Mouse (Mus musculus) cerebellum, adult (tissue): ENCODE measurements at regions not wholly inside any gene's neighbourhood (a gene's known extent, or its start where the extent isn't known, plus 50 kb on each side); places are given as distances from the start of the nearest gene placed in this dataset.

Source experiments
- ATAC-seq: cut with Nextera tagmentation; 2 replicates; pipeline ENCODE4 v1.9.2; 2017; ENCODE audit warnings: mild to moderate bottlenecking, moderate library complexity, mixed read lengths; ENCODE audit not compliant: insufficient number of reproducible peaks, low FRiP score, low TSS enrichment

- ATAC-seq, result no peak
Measured at GRCm38 (mm10) chr6:106876690-106877089, 76.8 kb upstream of the Crbn start.

- ATAC-seq, result no peak
Measured at GRCm38 (mm10) chr6:106891879-106892638, 92.2 kb upstream of the Crbn start.

GRCm38 (mm10) chr6:106892639-106892934 lies 92.7 kb upstream of the Crbn start:
- no peak for ATAC-seq

GRCm38 (mm10) chr6:106903953-106904683 lies 104.2 kb upstream of the Crbn start:
- ATAC-seq, result no peak

- no peak for ATAC-seq
Measured at GRCm38 (mm10) chr6:106915121-106915520, 115.2 kb upstream of the Crbn start.

GRCm38 (mm10) chr6:106916683-106917289 lies 116.9 kb upstream of the Crbn start:
- ATAC-seq, result no peak

- peak; percentile 96 for ATAC-seq
Measured at GRCm38 (mm10) chr6:106920951-106921350, 121.1 kb upstream of the Crbn start.

GRCm38 (mm10) chr6:106925486-106925885 lies 125.6 kb upstream of the Crbn start:
- ATAC-seq, result no peak

- ATAC-seq, result no peak
Measured at GRCm38 (mm10) chr6:106933584-106933983, 133.7 kb upstream of the Crbn start.

- ATAC-seq, result no peak
Measured at GRCm38 (mm10) chr6:106946227-106946927, 146.5 kb upstream of the Crbn start.

- no peak; the same call in 1 of the 2 replicates for ATAC-seq
Measured at GRCm38 (mm10) chr6:106950909-106951308, 151.0 kb upstream of the Crbn start.

GRCm38 (mm10) chr6:106961320-106961719 lies 161.4 kb upstream of the Crbn start:
- no peak for ATAC-seq

GRCm38 (mm10) chr6:106964337-106964736 lies 164.5 kb upstream of the Crbn start:
- peak; percentile 62; the same call in 1 of the 2 replicates for ATAC-seq

- ATAC-seq, result no peak
Measured at GRCm38 (mm10) chr6:106975439-106975838, 175.6 kb upstream of the Crbn start.

- no peak for ATAC-seq
Measured at GRCm38 (mm10) chr6:106978721-106979120, 178.8 kb upstream of the Crbn start.

GRCm38 (mm10) chr6:106979755-106980154 lies 179.9 kb upstream of the Crbn start:
- ATAC-seq, result no peak

- ATAC-seq, result no peak
Measured at GRCm38 (mm10) chr6:106980188-106980587, 180.3 kb upstream of the Crbn start.

- no peak for ATAC-seq
Measured at GRCm38 (mm10) chr6:106981232-106981631, 181.4 kb upstream of the Crbn start.

- no peak for ATAC-seq
Measured at GRCm38 (mm10) chr6:106985132-106985801, 185.4 kb upstream of the Crbn start.

- no peak for ATAC-seq
Measured at GRCm38 (mm10) chr6:106991586-106991985, 191.7 kb upstream of the Crbn start.
